Mouse (Mus musculus) limb, embryonic 12.5 days (tissue): ENCODE data around the gene Cemip. TPM values are rescaled to one million over a fixed set of nuclear protein-coding genes. Genes with fewer than 3 reads are reported as not detected.

Experiments used
- ATAC-seq: fragments of 200-750 bp; cut with Nextera tagmentation; 2 replicates; pipeline ENCODE4 v1.8.0; 2017; ENCODE audit warnings: low read depth, moderate TSS enrichment; ENCODE audit not compliant: insufficient number of reproducible peaks, insufficient read depth, low FRiP score, low TSS enrichment
- H3K27ac ChIP-seq: fragments of 300-500 bp; sonication (generic); 2 replicates; pipeline ENCODE4 v1.5.1; 2016; ENCODE audit warnings: mild to moderate bottlenecking, moderate library complexity
- H3K27me3 ChIP-seq: fragments of 300-500 bp; sonication (generic); 2 replicates; pipeline ENCODE4 v1.6.1; 2016; ENCODE audit warnings: mild to moderate bottlenecking, moderate library complexity
- H3K36me3 ChIP-seq: fragments of 300-500 bp; sonication (generic); 2 replicates; pipeline ENCODE4 v1.6.1; 2016; ENCODE audit warnings: mild to moderate bottlenecking, moderate library complexity
- H3K4me1 ChIP-seq: fragments of 300-500 bp; sonication (generic); replicated peaks from 2 replicates; pipeline ENCODE4 v1.6.1; 2016
- H3K4me2 ChIP-seq: fragments of 300-500 bp; sonication (generic); 2 replicates; pipeline ENCODE4 v1.6.1; 2016; ENCODE audit warnings: mild to moderate bottlenecking, moderate library complexity
- H3K4me3 ChIP-seq: fragments of 300-500 bp; sonication (generic); replicated peaks from 2 replicates; pipeline ENCODE4 v1.5.1; 2016; ENCODE audit warnings: mild to moderate bottlenecking
- H3K9ac ChIP-seq: fragments of 300-500 bp; sonication (generic); replicated peaks from 2 replicates; pipeline ENCODE4 v1.6.1; 2016; ENCODE audit warnings: mild to moderate bottlenecking, moderate library complexity
- H3K9me3 ChIP-seq: fragments of 300-500 bp; sonication (generic); 2 replicates; pipeline ENCODE4 v1.6.1; 2016; ENCODE audit warnings: mild to moderate bottlenecking, moderate library complexity
- WGBS: fragments of 180-500 bp; shearing (Covaris S2); methylation state at CpG from one replicate; pipeline ENCODE4 v1.1.7; 2016; 5-methylcytosine and 5-hydroxymethylcytosine counted together
- polyA plus RNA-seq: library from polyadenylated mRNA; unstranded; fragments of >200 nt; fragmentation: Nextera tagmentation; extraction: Ambion mirVana; gene quantifications from 2 replicates; pipeline ENCODE4 v1.2.1, GENCODE M21; 2016

Cemip gene
- polyA plus RNA-seq, 1 experiment from 2014 or later, result 0.05 TPM

DNA sequence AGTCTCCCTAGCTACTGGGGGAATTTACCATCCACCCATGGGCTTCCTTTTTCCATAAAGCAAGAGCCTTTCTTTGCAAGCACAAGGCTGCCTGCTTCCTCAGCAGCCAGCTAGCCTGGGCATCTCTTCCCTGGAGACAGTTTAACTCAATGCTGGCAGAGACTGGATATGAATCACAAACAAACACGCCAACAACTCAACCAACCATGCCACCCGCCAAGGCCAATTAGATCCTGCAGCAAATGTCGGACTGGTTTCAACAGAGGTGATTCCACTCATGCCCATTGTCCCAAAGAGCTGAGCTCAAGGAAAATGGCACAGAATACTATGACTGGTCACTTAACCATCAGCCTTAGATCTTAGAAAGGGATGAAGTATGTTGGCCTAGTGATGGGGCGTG lies 97.0 kb downstream of the Cemip start:
- H3K27ac ChIP-seq, result no peak overlapping the region
- ATAC-seq, result no peak
- no peaks in the 10 kb centered on the region for H3K4me1 ChIP-seq
- no peak overlapping the region for H3K4me2 ChIP-seq
- no peak overlapping the region for H3K4me3 ChIP-seq
- H3K36me3 ChIP-seq, result no peaks in the 10 kb centered on the region
- 91% methylated on average over 4 of the region's 4 CpGs for WGBS
- H3K9me3 ChIP-seq, result no peaks in the 10 kb centered on the region
- no peaks in the 10 kb centered on the region for H3K27me3 ChIP-seq
- no peak overlapping the region for H3K9ac ChIP-seq

DNA sequence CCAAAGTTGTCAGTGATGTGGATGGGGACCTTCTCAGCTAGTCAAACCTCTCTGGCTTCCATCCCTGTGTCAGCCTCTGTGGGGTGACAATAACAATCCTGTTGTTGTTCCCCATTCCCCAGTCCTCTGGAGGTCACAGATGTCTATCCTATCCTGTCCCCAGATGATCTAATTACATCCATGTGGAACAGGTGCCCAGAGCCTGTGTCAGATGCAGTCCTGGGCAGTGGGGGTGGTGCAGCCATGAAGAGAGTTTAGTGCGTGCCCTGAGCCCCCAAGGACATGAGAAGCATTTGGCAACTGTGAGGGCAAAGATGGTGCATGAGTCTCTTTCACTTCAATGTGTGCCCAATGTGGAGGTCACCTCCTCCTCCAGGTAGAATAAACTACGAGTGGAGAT lies 100.6 kb downstream of the Cemip start:
- WGBS, result 68% methylated on average over 2 of the region's 2 CpGs
- H3K36me3 ChIP-seq, result no peaks in the 10 kb centered on the region
- no peaks in the 10 kb centered on the region for H3K27me3 ChIP-seq

DNA sequence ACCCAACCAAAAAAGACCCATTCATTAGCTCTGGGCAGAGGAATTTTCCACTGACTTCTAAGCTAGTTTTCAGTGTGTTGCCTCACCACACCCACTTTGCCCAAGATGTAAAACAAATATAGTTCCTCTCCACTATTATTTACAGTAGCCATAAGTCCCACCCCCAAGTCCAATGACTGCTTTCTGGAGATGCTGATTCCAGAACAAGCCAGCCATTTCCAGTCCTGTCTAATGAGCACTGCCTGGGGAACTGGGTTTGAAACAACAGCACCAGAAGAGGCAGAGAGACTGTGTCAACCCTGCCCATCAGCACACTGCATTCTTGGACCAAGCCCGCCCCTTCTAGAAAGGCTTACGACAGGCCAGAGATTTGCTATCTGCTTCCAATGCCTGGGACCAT lies 103.7 kb downstream of the Cemip start:
- H3K9me3 ChIP-seq, result no peaks in the 10 kb centered on the region
- no peak overlapping the region for H3K4me2 ChIP-seq
- no peak overlapping the region for H3K9ac ChIP-seq
- no peak overlapping the region for H3K4me3 ChIP-seq
- WGBS, result 71% methylated on average over 2 of the region's 2 CpGs
- no peak overlapping the region for H3K27ac ChIP-seq
- no peaks in the 10 kb centered on the region for H3K27me3 ChIP-seq
- H3K36me3 ChIP-seq, result no peaks in the 10 kb centered on the region
- H3K4me1 ChIP-seq, result no peaks in the 10 kb centered on the region
- ATAC-seq, result no peak

More for the DNA sequence above, 100.6 kb downstream of the Cemip start:
- Histone ChIP-seq H3K4me1 (no peaks in the 10 kb centered on the region), H3K9me3 (no peaks in the 10 kb centered on the region), H3K27ac (no peak overlapping the region), H3K4me3 (no peak overlapping the region), H3K4me2 (no peak overlapping the region), H3K9ac (no peak overlapping the region)
- no peak for ATAC-seq

DNA sequence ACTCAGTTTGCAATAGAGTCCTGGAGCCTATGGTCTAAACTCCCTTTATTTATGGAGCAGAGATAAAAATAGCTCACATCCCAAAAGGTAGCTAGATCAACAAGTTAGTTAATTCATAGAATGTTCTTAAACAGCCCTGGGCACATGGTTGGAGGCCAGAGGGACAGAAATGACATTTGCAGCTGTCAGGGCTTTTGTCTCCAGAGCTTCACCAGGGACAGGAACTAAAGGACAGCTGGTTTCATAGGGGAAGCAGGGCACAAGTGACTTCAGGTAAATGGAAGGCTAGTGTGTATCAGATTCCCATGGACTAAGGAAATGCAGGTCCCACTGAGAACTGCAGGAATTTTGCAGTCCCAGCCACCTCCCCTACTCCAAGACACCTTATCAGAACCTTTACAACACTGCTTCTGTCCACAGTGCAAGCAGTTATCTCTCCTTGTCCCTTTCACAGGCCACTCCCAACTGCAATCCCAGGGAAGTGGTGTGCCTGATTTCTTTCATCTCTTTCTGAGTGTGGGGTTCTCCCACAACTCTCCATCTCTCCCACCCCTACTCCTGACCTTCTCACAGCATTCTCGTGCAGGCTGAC lies 107.3 kb downstream of the Cemip start:
- WGBS, result 48% methylated on average over 1 of the region's 1 CpGs
- H3K27me3 ChIP-seq, result no peaks in the 10 kb centered on the region
- H3K36me3 ChIP-seq, result no peaks in the 10 kb centered on the region
- no peaks in the 10 kb centered on the region for H3K4me1 ChIP-seq
- no peak for ATAC-seq
- H3K4me3 ChIP-seq, result no peak overlapping the region
- H3K27ac ChIP-seq, result no peak overlapping the region
- H3K9me3 ChIP-seq, result no peaks in the 10 kb centered on the region
- no peak overlapping the region for H3K9ac ChIP-seq
- no peak overlapping the region for H3K4me2 ChIP-seq

DNA sequence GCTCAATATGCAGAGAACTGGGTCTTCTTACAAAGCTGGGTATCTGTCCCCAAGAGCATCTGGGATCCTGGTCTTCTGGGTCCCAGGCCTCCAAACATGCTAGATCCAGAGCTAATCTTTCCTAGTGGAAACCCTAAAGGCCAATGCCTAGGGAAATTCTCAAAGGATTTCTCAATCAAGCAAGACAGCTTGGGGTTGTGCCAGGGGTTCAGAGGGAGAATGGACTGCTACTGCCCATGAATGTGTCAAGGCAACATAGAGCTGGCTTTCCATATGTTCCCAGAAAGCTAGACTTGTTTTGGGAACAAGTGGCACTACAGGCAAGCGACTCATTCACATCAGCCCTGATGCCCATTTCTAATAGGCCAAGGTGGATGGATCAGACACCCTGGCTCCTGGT lies 107.9 kb downstream of the Cemip start:
- H3K27me3 ChIP-seq, result no peaks in the 10 kb centered on the region
- ATAC-seq, result no peak
- H3K4me2 ChIP-seq, result no peak overlapping the region
- WGBS, result 88% methylated on average over 1 of the region's 1 CpGs
- no peak overlapping the region for H3K27ac ChIP-seq
- no peaks in the 10 kb centered on the region for H3K4me1 ChIP-seq
- no peaks in the 10 kb centered on the region for H3K9me3 ChIP-seq
- H3K9ac ChIP-seq, result no peak overlapping the region
- H3K36me3 ChIP-seq, result no peaks in the 10 kb centered on the region
- no peak overlapping the region for H3K4me3 ChIP-seq

DNA sequence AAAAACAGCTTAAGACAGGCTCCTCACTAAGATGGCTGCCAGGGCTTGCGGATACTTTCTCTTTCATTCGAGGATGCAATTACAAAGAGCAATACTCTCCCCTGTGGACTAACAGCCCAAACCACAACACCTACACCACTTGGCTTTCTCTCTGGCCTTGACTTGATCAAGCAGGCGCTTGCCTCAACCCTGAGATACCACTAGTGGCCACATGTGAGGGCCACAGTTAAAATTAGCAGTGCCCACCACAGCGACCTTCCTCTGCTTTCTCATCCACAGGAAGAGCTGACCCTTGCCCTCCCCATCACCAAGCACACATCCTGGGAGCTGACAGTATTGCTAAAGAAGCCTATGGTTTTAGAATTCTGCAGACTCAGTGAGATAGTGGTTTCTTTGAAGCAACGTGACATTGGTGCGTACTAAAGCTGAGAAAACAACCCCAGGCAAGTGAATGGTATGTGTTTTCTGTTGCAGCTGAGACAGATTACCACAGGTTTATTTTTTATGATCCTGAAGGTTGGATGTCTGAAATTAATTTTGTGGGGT lies 109.8 kb downstream of the Cemip start:
- no peaks in the 10 kb centered on the region for H3K27me3 ChIP-seq
- no peak overlapping the region for H3K27ac ChIP-seq
- whole genome bisulfite sequencing, result 81% methylated on average over 6 of the region's 6 CpGs
- ATAC-seq, result no peak
- H3K4me2 ChIP-seq, result no peak overlapping the region
- H3K36me3 ChIP-seq, result no peaks in the 10 kb centered on the region
- no peaks in the 10 kb centered on the region for H3K9me3 ChIP-seq
- no peaks in the 10 kb centered on the region for H3K4me1 ChIP-seq
- H3K9ac ChIP-seq, result no peak overlapping the region
- no peak overlapping the region for H3K4me3 ChIP-seq

DNA sequence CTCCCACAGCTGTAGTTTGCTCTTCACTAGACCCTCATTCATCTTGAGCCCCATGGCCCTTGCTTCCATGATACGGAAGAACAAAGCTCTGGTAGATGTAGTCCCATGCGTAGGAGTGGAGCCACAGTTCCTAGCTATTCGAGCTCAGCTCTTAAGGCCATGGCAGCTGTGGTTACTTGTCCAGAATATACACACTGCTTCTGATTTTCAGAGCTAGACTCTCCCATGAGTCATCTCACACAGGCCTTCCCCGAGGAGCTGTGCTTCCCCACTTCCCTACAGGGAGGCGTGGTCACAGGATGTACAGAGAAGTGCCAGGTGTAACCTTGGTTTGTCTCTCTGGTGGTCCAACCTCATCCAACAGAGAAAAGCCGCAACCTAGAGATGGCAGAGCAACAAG lies 111.0 kb downstream of the Cemip start:
- Histone ChIP-seq H3K4me2 (no peak overlapping the region), H3K9ac (no peak overlapping the region), H3K36me3 (no peaks in the 10 kb centered on the region), H3K4me3 (no peak overlapping the region), H3K27ac (no peak overlapping the region), H3K4me1 (no peaks in the 10 kb centered on the region), H3K27me3 (no peaks in the 10 kb centered on the region), H3K9me3 (no peaks in the 10 kb centered on the region)
- ATAC-seq, result no peak
- WGBS, result 87% methylated on average over 6 of the region's 6 CpGs

DNA sequence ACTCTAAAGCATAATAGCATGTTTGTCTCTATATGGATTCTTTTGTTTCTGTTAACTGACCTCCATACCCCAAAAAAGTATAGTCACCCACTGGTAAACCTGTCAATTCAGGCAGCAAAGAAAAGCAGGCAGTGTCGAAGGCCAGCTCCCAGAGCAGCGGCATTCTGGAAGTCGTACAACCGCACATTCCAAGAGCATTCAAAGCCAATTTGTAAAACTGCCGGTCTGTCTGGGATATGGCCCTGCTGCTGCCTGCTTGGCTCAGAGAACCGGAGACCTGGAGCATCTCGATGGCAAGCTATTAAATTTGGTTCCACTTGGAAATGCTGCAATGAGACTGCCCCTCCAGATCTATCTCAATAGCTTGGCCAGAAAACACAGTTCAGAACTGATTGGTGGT lies 113.8 kb downstream of the Cemip start:
- WGBS, result 51% methylated on average over 7 of the region's 7 CpGs
- no peaks in the 10 kb centered on the region for H3K36me3 ChIP-seq
- no peak overlapping the region for H3K4me3 ChIP-seq
- H3K27me3 ChIP-seq, result no peaks in the 10 kb centered on the region
- no peak overlapping the region for H3K4me2 ChIP-seq
- no peak overlapping the region for H3K9ac ChIP-seq
- no peaks in the 10 kb centered on the region for H3K9me3 ChIP-seq
- H3K4me1 ChIP-seq, result no peaks in the 10 kb centered on the region
- no peak overlapping the region for H3K27ac ChIP-seq
- ATAC-seq, result no peak

DNA sequence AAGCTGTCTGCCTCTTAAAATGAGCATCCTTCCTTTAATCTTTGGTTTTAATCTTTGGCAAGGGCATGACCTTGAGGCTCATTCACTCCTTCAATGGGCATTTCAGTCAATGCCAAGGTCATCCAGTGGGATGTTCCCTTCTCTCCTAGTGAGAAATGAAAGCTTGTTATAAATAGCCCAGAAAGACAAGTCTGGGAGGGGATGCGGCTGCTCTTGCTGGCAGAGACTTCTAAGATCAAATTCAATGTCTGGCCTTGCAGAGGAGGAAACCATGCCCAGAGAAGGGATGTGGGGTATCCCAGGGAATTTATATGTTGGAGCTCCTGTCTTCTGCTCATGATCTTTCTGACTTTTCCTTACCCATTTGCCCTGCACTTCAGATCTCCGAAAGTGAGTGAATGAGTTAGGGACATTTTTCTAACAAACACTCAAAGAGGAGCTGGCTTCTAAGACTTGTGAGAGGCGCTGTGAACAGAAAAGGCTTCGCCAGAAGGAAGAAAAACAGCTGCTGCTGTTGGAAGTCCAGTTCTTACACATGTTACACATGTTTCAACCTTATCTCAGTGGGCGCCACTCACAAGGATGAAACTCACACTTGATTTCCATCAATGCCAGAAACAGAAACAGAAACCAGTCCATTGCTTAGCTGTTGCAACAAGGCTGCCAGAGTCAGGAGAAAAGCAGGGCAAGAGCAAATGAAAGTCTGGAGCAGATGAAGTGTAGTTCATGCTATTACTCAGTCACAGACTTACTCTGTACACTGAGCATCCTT lies 120.1 kb downstream of the Cemip start:
- Histone ChIP-seq H3K9me3 (no peaks in the 10 kb centered on the region), H3K27ac (no peak overlapping the region), H3K36me3 (no peaks in the 10 kb centered on the region), H3K27me3 (no peaks in the 10 kb centered on the region; the same call in 1 of the 2 replicates), H3K4me2 (no peak overlapping the region), H3K4me3 (no peak overlapping the region), H3K9ac (no peak overlapping the region), H3K4me1 (no peaks in the 10 kb centered on the region)
- 87% methylated on average over 5 of the region's 5 CpGs for WGBS
- no peak for ATAC-seq

DNA sequence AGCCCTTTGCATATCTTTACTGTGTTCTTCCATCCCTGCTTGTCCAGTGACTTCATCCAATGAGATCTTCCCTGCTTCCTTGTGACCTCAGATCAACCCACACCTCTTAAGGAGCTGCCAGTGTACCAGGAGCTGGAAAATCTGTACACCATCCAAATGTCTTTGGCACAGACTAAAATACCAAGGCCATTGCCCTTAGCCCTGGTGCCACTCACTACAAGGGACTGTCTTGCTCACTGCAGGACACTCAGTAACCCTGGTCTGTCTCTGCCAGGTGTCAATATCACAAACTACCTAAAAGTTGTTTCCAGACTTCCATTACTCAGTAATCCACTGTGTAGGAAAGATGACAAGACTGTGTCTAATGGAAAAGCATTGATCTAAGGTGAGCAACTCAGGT lies 121.1 kb downstream of the Cemip start:
- no peak overlapping the region for H3K27ac ChIP-seq
- no peak overlapping the region for H3K9ac ChIP-seq
- H3K9me3 ChIP-seq, result no peaks in the 10 kb centered on the region
- H3K4me2 ChIP-seq, result no peak overlapping the region
- H3K4me3 ChIP-seq, result no peak overlapping the region
- ATAC-seq, result no peak
- no peaks in the 10 kb centered on the region; the same call in 1 of the 2 replicates for H3K27me3 ChIP-seq
- no peaks in the 10 kb centered on the region for H3K4me1 ChIP-seq
- no peaks in the 10 kb centered on the region for H3K36me3 ChIP-seq

DNA sequence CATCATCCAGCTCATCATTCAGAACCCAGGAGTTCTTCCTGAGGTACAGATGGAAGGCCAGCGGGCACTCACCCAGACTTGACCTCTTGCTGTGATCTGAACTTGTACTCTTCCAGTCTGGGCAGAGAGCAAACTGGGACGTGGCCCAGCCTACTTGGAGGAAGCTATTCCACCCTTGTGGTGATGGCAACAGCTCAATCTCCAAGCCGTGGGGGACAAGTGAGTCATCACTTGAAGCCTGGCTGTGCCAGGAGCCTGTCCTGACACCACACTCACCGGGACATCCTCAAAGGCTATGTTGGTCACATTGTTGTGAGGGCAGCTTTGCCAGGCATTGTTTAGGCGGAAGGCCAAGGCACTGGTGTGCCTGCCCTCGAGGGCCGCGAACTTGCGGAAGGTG lies 133.8 kb downstream of the Cemip start:
- H3K27me3 ChIP-seq, result no peaks in the 10 kb centered on the region
- H3K27ac ChIP-seq, result no peak overlapping the region
- no peak for ATAC-seq
- H3K4me3 ChIP-seq, result no peak overlapping the region
- H3K9me3 ChIP-seq, result 0 out of 2 replicates have a peak, but pooled peaks cover 2% of the 10 kb centered on the region
- no peaks in the 10 kb centered on the region for H3K36me3 ChIP-seq
- H3K9ac ChIP-seq, result no peak overlapping the region
- 88% methylated on average over 9 of the region's 9 CpGs for WGBS
- H3K4me2 ChIP-seq, result no peak overlapping the region
- H3K4me1 ChIP-seq, result no peaks in the 10 kb centered on the region
